Mouse (Mus musculus) kidney, postnatal 0 days (tissue): ENCODE data around the gene Atp8b5. TPM values are rescaled to one million over a fixed set of nuclear protein-coding genes. Genes with fewer than 3 reads are reported as not detected.

ENCODE experiments used
- ATAC-seq: fragments of 200-750 bp; cut with Nextera tagmentation; replicated peaks from 2 replicates; pipeline ENCODE4 v1.8.0; 2017; ENCODE audit warnings: low read depth, moderate number of reproducible peaks, moderate TSS enrichment, moderate library complexity; ENCODE audit not compliant: low FRiP score
- DNase-seq: peaks from one replicate; pipeline ENCODE4 v3.0.0-alpha.2; 2016; ENCODE audit warnings: low spot score
- H3K27ac ChIP-seq: fragments of 300-500 bp; sonication (generic); 2 replicates; pipeline ENCODE4 v1.5.1; 2014; ENCODE audit warnings: mild to moderate bottlenecking
- H3K27me3 ChIP-seq: fragments of 300-500 bp; sonication (generic); 2 replicates; pipeline ENCODE4 v1.6.1; 2014; ENCODE audit warnings: low read length, mixed read lengths; ENCODE audit not compliant: insufficient read depth
- H3K36me3 ChIP-seq: fragments of 300-500 bp; sonication (generic); 2 replicates; pipeline ENCODE4 v1.6.1; 2014; ENCODE audit warnings: low read length, mixed read lengths; ENCODE audit not compliant: insufficient read depth
- H3K4me1 ChIP-seq: fragments of 300-500 bp; sonication (generic); replicated peaks from 2 replicates; pipeline ENCODE4 v1.6.1; 2014; ENCODE audit warnings: antibody characterized with exemption, low read length, mixed read lengths; ENCODE audit not compliant: insufficient read depth
- H3K4me2 ChIP-seq: fragments of 300-500 bp; sonication (generic); 2 replicates; pipeline ENCODE4 v1.6.1; 2014; ENCODE audit warnings: mild to moderate bottlenecking, low read length, moderate library complexity, mixed read lengths
- H3K4me3 ChIP-seq: fragments of 300-500 bp; sonication (generic); replicated peaks from 2 replicates; pipeline ENCODE4 v1.5.1; 2014; ENCODE audit warnings: low read depth, low read length
- H3K9ac ChIP-seq: fragments of 300-500 bp; sonication (generic); 2 replicates; pipeline ENCODE4 v1.6.1; 2014; ENCODE audit warnings: low read depth, low read length
- H3K9me3 ChIP-seq: fragments of 300-500 bp; sonication (generic); replicated peaks from 2 replicates; pipeline ENCODE4 v1.6.1; 2016; ENCODE audit warnings: low read length, inconsistent platforms, mixed read lengths
- CTCF ChIP-seq: IDR thresholded peaks from 2 replicates; pipeline ENCODE4 v1.5.1; 2016; ENCODE audit warnings: antibody characterized with exemption, low read depth, mild to moderate bottlenecking, moderate library complexity
- WGBS: fragments of 180-500 bp; shearing (Covaris S2); extraction: QIAGEN DNeasy Blood & Tissue Kit; methylation state at CpG from one replicate; pipeline ENCODE4 v1.1.7; 2014; 5-methylcytosine and 5-hydroxymethylcytosine counted together
- polyA plus RNA-seq: library from polyadenylated mRNA; unstranded; fragments of >200 nt; fragmentation: Nextera tagmentation; extraction: Ambion mirVana; gene quantifications from 2 replicates; pipeline ENCODE4 v1.2.1, GENCODE M21; 2015

Atp8b5 gene
- polyA plus RNA-seq, 1 experiment from 2014 or later, result 0.51 TPM

DNA sequence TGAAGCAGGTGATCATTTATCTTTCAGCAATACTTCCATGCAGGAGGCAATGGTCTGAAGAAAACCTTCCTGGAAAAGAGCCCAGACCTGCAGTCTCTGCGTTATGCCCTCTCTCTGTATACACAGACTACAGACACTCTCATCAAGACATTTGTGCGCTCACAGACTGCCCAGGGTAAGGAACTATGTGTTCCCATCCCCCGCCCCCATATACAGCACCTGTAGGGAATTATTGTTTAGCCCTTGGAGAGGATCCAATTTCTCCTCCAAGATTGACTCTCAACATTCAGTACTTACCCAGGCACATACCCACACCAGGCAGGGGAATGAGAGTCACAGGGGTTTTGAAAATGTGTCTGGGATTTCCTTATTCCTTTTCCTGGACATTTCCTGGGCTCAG lies 7.5 kb upstream of the Atp8b5 start:
- ATAC-seq (no peak), DNase-seq (no peak)
- H3K9me3 ChIP-seq, result no peaks in the 10 kb centered on the region
- H3K4me3 ChIP-seq, result no peak overlapping the region
- H3K4me2 ChIP-seq, result no peak overlapping the region
- no peak overlapping the region for H3K9ac ChIP-seq
- 65% methylated on average over 3 of the region's 3 CpGs for WGBS
- TF ChIP-seq CTCF, result no peak
- H3K36me3 ChIP-seq, result 0 out of 2 replicates have a peak, but pooled peaks cover 7% of the 10 kb centered on the region
- no peaks in the 10 kb centered on the region for H3K27me3 ChIP-seq
- H3K4me1 ChIP-seq, result no peaks in the 10 kb centered on the region
- H3K27ac ChIP-seq, result no peak overlapping the region

DNA sequence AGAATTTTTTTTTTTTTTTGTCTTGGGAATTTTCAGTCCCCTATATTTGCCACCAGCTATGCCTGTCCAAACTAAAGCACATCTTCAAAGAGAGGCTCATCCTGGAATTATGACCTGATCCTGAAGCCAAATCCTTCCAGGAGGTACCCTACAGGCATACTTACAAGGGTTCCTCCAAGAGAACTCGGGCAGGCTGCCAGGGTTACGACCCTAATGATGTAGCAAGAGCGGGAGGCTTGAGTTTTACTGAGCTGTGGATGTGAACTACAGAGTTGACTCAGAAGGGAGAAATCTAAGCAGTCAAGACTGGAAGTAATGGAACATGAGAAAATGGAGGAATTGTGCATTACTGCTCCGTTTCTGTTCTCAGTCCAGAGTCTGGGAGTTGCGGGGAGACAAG lies 6.9 kb upstream of the Atp8b5 start:
- Histone ChIP-seq H3K9ac (no peak overlapping the region), H3K27ac (no peak overlapping the region), H3K4me1 (no peaks in the 10 kb centered on the region), H3K27me3 (no peaks in the 10 kb centered on the region), H3K9me3 (no peaks in the 10 kb centered on the region), H3K4me2 (no peak overlapping the region), H3K4me3 (no peak overlapping the region), H3K36me3 (0 out of 2 replicates have a peak, but pooled peaks cover 7% of the 10 kb centered on the region)
- WGBS, result 46% methylated on average over 5 of the region's 5 CpGs
- peak; percentile 16 for DNase-seq
- no peak for ATAC-seq
- no peak for TF ChIP-seq CTCF

- no peak for TF ChIP-seq CTCF
- Histone ChIP-seq H3K4me1 (peaks cover 4% of the 10 kb centered on the region; the same call in 1 of the 2 replicates), H3K9ac (no peak overlapping the region), H3K4me3 (no peak overlapping the region), H3K4me2 (no peak overlapping the region), H3K27me3 (no peaks in the 10 kb centered on the region), H3K27ac (no peak overlapping the region), H3K36me3 (no peaks in the 10 kb centered on the region), H3K9me3 (no peaks in the 10 kb centered on the region)
- ATAC-seq (no peak), DNase-seq (no peak)
- 92% methylated on average over 6 of the region's 6 CpGs for WGBS
These were observed 4.1 kb upstream of the Atp8b5 start for GRCm38 (mm10) chr4:43262821-43263220.

- Histone ChIP-seq H3K9me3 (no peaks in the 10 kb centered on the region), H3K4me1 (peaks cover 4% of the 10 kb centered on the region; the same call in 1 of the 2 replicates), H3K36me3 (no peaks in the 10 kb centered on the region), H3K27ac (no peak overlapping the region), H3K4me3 (no peak overlapping the region), H3K27me3 (no peaks in the 10 kb centered on the region), H3K9ac (no peak overlapping the region), H3K4me2 (no peak overlapping the region)
- ATAC-seq (no peak), DNase-seq (no peak)
- 33% methylated on average over 2 of the region's 2 CpGs for WGBS
- TF ChIP-seq CTCF, result no peak
These were observed 813 bp upstream of the Atp8b5 start for GRCm38 (mm10) chr4:43266146-43266545.

DNA sequence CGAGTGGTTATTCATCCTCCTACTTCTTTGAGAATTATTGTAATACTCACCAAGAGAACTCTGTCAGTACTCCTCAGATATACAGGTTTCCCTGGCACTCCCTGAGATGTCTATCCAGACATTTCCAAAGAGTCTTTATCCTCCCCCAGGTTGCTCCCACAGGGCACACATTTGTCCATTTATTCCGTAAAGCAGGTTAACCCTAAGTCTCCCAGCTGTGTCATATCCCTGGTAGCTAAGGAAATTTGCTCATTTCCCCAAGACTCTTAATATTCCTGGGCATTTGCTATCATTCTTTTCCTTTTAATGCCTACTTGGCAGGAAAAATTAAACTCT lies 332 bp downstream of the Atp8b5 start:
- Histone ChIP-seq H3K27ac (no peak overlapping the region), H3K27me3 (no peaks in the 10 kb centered on the region), H3K4me3 (no peak overlapping the region), H3K36me3 (no peaks in the 10 kb centered on the region), H3K4me2 (peak overlapping the region; percentile 55; the same call in 1 of the 2 replicates), H3K9ac (no peak overlapping the region), H3K9me3 (no peaks in the 10 kb centered on the region), H3K4me1 (peaks cover 4% of the 10 kb centered on the region; the same call in 1 of the 2 replicates)
- DNase-seq (no peak), ATAC-seq (no peak)
- TF ChIP-seq CTCF, result no peak
- 6% methylated on average over 2 of the region's 2 CpGs for WGBS

- H3K9ac ChIP-seq, result no peak overlapping the region
- no peaks in the 10 kb centered on the region for H3K36me3 ChIP-seq
- H3K4me2 ChIP-seq, result no peak overlapping the region
- H3K4me3 ChIP-seq, result no peak overlapping the region
- H3K4me1 ChIP-seq, result no peaks in the 10 kb centered on the region
- 87% methylated on average over 5 of the region's 5 CpGs for WGBS
- ATAC-seq (no peak), DNase-seq (no peak)
- no peak for TF ChIP-seq CTCF
- H3K27ac ChIP-seq, result no peak overlapping the region
- no peaks in the 10 kb centered on the region for H3K27me3 ChIP-seq
- no peaks in the 10 kb centered on the region for H3K9me3 ChIP-seq
These were observed 18.5 kb downstream of the Atp8b5 start for GRCm38 (mm10) chr4:43285476-43285875.

DNA sequence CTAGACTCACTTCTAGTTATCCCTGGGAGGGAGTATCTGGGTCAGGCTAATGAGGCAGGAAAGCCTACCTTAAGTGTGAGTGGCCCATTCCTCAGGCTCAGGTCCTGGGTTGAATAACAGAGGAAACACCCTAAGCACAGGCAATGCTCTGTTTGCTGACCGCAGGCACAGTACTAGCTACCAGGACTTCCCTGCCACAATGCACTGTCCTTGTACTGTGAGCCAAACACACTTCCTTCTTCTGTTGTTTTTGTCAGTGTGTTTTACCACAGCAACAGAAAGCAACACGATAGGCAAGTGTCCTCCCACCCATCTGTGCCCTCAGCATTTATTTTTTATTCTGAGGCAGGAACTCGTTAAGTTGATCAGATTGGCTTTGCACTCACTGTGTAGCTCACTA lies 20.3 kb downstream of the Atp8b5 start:
- ATAC-seq, result no peak
- DNase-seq, result no peak
- no peaks in the 10 kb centered on the region for H3K9me3 ChIP-seq

More for the DNA sequence above, 20.3 kb downstream of the Atp8b5 start:
- no peak overlapping the region for H3K27ac ChIP-seq
- WGBS, result 52% methylated on average over 3 of the region's 3 CpGs
- no peak for TF ChIP-seq CTCF
- no peaks in the 10 kb centered on the region for H3K36me3 ChIP-seq
- no peaks in the 10 kb centered on the region for H3K4me1 ChIP-seq
- H3K4me2 ChIP-seq, result no peak overlapping the region
- H3K9ac ChIP-seq, result no peak overlapping the region
- H3K27me3 ChIP-seq, result no peaks in the 10 kb centered on the region
- no peak overlapping the region for H3K4me3 ChIP-seq
